Mouse (Mus musculus) brain, embryonic 14.5 days (tissue): ENCODE data around the gene Mrto4.

Experiments used
- CTCF ChIP-seq: fragments of 200-500 bp; IDR thresholded peaks from 2 replicates; pipeline ENCODE4 v1.5.1; 2012; ENCODE audit warnings: inconsistent platforms, mild to moderate bottlenecking, moderate library complexity, borderline replicate concordance; ENCODE audit not compliant: insufficient read depth, insufficient read length; ENCODE audit errors: extremely low read depth
- POLR2A ChIP-seq: fragments of 200-500 bp; IDR thresholded peaks from 2 replicates; pipeline ENCODE4 v1.6.1; 2012; ENCODE audit warnings: mild to moderate bottlenecking, inconsistent platforms, borderline replicate concordance; ENCODE audit not compliant: poor library complexity, insufficient read depth, insufficient read length, severe bottlenecking; ENCODE audit errors: extremely low read depth

- no peak for TF ChIP-seq CTCF
- no peak for TF ChIP-seq POLR2A
Observed at GRCm38 (mm10) chr4:139334631-139335295, 17.6 kb downstream of the Mrto4 start.
